Mouse (Mus musculus) c-Kit-positive CD71-positive TER-119-negative erythroid progenitor cells, embryonic 14.5 days (primary cell): ENCODE results near the gene P2rx7.

ENCODE experiments used
- DNase-seq: peaks from one replicate; pipeline ENCODE4 v3.0.0-alpha.2; 2013; ENCODE audit warnings: low read depth

The P2rx7 gene

DNA sequence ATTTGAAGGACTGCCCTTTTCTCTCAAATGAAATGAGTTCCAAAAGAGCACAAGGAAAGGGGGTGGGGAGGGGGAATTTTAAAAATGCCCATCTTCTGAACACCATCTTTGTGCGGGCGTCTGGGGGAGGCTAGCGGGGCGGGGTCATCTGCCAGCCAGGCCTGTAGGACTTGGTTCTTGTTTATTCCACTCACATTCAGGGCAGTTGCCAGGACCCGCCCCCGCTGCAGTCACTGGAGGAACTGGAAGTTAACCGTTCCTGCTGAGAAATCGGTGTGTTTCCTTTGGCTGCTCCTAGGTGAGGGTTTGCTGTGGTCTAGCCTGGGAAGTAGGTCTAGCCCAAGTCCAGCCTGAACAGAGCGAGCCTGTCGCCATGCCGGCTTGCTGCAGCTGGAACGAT is at the start of gene P2rx7:
P2rx7 (plus strand) TSS at position 211 of the 400 bp plus-strand sequence.
- no peak for DNase-seq

DNA sequence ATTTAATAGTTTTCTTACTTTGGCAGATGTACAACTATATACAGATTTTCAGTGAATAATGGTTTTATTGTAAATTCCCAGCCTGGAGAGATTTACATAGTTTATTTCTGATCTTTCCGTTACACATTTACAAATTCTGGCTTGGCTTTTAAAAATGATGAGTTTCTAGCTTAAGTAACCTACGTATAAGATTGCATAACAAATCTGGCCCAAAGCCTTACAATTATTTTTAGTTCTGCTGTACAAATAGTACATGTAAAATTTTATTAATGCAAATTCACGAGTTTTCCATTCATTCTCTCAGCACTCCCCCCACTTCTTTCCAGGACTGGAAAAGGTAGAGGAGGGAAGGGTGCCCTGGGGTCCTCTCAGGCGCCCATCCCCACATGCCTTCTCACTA is 48.2 kb upstream of the P2rx7 start:
- DNase-seq, result no peak

DNA sequence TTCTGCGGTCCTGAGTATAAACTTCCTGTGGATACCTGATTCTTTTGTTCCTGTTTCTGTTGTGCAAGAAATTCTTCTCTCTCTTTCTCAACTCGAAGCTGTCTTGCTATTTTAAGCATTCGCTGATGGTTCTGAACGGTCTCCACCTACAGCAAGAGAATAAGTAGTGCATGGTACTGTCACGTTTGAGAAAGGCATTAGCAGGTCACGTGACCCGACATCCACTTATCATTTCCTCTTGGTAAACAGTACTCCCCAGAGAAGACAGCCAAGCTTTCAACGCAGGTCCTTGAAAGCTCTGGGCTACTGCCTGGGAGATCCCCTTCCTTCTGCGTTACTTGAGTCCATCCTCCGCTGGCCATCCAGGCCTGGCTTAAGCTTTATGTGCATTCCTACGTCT is 41.5 kb upstream of the P2rx7 start:
- DNase-seq, result no peak

DNA sequence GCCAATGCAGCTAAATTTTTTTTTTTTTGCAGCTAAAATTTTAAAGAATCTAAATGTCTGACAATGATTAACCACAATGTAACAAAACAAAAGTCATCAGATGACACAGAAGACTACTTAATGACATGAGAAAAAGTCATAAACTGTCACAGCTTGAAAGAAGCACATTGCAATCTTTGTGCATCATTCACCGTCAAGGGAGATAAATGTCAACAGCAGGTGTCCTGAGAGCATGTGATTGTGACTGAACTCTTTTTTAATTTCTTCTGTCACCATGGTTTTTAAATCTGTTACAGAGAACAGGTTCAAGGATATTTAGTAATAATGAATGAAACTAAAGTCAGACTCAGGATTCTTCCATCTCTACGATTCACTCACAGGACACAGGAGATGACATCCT is 38.8 kb upstream of the P2rx7 start:
- no peak for DNase-seq

DNA sequence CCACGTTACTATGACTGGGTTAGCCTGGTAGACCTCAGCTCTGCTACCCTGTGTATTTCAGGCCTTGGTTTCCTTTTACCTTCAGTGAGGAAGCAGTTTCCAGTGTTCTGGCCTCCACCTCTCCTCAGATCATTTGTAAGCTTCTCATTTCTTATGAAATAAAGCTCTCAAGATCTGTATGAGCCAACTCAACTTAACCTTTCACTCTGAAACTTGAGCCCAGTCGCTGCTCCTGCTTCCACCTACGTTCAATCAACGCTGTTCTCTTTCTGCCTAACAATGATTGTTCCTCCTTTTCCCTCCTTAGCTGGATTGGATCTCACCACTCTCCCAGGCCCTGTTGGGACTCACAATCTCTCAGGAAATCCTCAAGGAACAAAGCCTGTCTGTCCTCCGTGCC is 32.1 kb upstream of the P2rx7 start:
- no peak for DNase-seq

DNA sequence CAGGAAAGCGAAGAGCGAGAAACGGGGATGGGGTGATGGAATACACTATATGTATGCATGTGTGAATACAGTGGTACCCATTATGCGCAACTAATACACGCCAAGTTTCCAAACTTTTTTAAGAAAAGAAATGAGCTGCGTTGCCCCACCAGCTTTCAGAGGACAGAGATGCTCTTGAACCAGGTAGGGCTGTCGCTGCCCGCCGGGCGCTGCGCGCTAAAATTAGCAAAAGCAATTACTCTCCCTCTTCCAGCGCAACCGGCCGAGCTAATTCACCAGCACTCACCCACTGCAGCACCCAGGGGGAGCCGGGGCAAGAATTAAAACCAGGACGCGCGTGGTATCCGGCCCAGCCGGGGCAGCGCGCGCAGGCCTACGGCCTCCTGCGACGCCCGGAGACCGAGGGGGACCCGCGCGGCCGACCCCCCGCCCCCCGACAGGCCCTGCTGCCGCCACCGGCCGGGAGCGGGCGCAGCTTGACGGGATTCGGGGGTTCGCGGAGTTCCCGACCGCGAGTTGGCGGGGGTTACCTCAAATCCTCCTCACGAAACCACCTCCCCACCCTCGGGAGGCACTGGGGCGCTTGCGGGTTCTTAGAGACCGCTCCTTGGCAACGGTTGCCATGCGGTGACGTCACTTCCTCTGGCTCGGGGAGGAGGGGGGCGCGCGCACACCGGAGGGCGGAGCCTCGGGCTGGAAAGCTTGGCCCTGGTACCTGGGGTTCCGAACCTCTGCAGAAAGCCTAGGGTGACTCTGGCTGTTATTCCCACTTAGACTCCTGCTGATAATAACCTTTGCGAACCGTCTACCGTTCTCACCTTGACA is 29.6 kb upstream of the P2rx7 start, which contains the start of gene Ift81:
Ift81 (minus strand) TSS at position 611 of the 825 bp plus-strand sequence.
- DNase-seq, result peak; percentile 91

DNA sequence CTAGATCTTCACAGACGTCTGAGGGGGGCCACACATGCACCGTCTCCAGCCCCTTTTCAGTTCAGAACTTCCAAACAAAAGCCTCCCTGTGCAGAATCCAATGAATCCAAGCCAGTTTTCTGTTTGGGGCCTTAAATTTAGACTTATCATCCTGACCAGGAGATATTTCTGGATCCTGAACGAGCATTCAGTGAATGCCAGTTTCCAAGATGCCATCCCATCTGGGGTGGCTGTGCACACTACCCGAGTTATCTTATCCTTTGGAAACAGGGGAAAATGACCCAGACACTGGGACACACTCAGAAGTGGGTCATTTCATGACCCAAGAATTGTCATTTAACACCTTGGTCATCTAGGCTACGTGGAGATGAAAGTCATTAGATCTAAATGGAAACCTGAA is 26.0 kb upstream of the P2rx7 start:
- no peak for DNase-seq

DNA sequence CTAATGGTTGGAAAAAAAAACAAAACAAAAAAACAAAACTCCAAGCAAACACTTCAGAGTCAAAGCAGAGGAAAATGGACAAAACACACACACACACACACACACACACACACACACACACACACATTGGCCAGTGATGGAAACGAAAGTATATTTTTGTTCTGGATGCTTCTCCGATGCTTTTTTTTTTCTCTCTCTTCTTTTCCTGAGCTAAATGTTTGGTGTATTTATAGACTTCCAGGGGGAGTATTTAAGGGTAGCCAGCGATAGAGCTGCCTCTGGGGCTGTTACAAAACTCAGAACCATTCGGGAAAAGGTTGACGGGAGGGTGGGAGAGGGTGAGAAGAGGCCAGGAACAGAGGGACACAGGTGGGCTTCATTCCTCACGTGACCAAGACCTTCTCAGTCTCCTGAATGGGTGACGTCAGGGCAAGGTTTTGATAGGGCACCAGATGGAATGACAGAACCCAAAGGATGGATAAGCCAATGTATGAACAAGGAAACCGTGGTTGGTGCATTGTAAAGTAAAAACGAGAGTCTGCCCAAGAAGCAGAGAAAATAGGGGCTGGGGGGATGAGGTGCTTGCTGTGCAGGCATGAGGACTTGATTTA is 23.9 kb upstream of the P2rx7 start:
- DNase-seq, result no peak

DNA sequence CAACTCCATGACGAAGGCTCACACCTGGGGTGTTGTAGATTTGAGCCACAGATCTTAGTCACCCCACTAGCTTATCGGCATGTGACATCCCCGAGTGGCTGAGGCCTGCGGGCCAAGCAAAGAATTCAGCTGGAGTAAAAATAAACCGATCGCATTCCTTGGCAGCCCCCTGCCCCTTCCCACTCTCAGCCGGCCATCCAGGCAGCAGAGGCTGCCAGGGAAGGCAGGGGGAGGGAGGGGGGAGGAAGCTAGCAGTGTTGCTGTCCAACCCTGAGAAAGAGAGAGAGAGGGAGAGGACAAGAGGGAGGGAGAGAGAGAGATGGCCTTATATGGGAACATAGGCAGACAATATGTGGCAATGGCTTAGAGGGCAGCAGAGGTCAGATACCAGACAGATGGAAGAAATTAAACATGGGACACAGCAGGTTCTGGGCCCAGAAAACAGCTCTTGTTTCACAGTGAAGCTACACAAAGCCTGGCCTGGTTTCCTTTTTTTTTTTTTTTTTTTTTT is 22.3 kb upstream of the P2rx7 start:
- DNase-seq, result no peak

DNA sequence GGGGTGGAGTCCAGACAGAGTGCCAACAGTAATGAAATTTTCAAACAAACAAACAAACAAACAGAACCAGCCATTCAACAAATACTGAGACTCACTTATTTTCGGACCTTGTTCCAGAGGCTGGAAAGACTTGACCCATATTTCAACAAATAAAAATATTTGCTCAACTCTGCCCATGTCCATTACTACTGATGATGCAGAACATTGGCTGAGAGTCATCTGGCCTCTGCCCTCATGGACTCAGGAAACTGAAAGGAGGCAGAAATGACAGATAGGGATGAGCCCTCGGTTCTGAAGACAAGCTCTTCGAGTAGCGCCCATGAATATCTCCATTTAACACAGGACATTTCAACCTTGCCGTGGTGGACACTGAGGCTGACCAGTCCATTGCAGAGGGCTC is 21.2 kb upstream of the P2rx7 start:
- DNase-seq, result no peak

DNA sequence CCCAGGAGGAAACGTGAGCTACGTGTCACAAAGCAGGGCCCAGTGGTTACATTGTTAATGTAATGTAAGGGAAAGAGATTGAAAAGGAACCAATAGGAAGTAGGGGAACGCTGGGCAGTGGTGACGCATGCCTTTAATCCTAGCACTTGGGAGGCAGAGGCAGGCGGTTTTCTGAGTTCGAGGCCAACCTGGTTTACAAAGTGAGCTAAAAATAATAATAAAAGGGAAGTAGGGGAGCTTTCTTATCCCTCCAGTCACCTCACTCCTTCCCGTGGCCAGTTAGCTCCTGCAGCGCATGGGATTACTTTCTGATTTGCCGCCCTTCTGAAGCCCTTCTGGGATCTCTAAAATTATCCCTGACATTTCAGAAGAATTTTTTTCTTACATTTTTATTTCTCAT is 19.9 kb upstream of the P2rx7 start:
- DNase-seq, result no peak

DNA sequence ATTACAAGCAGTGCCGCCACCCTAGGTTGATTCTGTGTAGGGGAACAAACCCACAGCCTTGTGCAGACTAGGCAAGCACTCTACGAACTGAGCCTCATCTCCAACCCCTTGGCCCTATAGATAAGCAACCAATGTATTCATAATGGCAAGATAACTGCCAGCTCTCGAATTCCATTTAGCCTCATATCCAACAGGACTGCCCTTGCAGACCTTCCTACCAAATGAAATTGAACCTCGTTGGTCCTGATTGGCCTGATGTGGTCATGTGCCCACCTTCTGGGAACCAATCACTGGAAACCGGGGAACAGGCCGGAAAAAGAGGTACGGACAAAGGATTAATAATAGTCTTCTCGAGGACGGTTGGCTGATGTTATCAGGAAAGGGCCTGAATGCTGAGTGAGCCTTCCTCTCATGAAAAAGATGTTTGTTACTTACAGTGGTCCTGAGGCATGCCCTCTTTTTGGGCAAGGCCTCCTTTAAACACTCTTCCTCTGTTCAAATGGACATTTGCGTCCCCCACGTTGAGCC is 18.7 kb upstream of the P2rx7 start:
- no peak for DNase-seq

DNA sequence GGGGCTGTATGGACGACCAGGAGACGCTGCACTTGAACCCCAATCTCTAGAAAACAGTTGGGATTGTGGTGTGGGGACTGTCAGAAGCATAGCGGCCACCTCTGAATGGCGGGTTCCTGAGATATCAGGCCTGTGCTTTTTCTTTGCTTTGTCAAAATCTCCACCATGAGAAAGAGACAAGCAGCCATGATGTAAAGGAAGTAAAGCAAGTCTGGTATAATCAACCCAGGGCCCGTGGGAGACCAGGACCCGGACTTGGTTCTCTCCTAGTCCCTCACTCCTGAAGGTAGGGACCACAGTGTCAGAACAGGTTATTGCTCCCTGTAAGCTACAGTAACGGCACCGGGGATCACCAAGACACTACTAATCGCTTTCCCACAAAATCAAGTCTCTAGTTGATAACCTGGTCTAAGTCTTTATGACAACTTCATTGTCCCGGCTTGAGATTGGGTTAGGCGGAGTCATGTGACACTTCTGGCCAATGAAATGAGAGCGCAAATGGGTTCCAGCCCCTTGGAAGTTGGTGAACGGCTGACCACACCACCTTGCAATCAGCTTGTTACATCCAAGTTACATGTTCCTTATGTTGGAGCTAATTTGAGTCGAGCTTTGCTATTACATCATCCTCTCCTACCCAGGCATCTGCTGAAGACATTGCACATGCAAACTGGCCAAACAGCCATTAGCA is 18.0 kb upstream of the P2rx7 start:
- DNase-seq, result no peak

DNA sequence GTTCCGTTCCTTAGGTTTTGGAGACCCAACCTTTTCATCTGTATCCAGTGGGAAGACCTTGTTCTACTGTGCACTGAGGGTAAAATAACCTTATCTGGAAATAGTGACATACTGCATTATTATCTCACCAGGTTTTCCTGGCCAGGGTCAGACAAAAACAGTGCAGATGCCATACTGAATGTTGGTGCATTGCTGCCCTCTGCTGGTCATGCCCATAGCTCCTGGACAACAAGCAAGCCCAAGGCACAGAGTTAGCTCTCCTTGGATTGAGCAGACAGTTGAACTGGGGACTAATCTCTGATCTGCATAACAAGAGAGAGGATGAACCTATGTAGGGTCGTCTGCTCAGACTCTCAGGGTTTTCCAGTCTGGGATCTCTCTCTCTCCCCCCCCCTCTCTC is 16.5 kb upstream of the P2rx7 start:
- DNase-seq, result peak; percentile 79

DNA sequence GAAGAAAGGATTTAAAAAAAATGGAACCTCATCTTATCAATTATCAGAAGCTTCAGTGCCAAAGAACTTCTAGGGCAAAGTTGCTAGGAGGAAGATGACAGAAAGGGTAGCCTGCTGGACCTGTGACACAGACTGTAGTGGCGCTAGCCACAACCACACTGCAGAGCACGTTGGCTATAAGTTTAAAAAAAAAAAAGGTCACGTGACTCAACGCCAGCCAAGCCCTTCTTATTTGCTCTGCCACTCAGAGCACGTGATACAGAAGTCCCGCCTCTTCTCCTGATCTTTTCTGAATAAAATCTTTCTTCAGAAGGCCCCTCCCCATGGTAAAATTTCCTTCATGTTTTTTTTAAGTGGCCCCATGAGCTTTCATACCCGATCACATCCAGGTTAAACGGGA is 8.5 kb upstream of the P2rx7 start:
- DNase-seq, result no peak

DNA sequence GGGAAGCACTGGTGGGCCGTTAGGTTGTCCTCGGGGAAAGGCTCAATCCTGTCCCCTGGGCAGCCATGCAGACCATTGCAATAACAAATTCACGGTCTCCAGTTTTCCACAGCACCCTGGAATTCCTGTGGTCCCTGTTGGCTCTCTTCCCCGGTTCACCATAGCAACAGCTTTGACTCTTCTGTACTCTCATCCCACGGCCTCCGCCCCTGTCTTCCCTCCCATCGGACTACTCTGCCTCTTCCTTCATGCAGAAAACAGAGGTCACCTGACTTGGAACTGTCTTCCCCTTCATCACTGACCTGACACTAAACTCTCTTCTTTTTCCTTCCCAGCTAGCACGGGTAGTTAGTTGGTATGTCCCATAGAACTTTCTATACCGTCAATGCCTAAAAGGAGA is 7.4 kb upstream of the P2rx7 start:
- DNase-seq, result no peak

DNA sequence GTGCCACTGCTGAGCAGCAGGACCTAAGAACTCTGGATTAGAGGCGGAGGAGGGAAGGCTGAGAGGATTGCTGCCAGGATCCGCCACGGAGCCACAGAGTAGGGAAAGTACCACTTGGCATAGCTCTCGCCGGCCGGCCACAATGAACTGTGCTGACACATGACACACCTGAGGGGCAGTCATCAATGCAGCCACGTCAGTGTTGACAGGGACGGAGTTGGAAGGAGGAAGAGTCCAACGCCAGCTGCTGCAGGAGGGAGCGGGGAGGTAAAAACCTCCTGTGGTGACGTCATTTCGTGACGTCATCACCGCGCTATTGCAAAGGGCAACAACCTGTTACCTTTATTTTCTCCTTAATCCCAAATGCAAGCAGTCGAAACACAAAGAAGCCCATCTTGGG is 6.8 kb upstream of the P2rx7 start:
- no peak for DNase-seq

DNA sequence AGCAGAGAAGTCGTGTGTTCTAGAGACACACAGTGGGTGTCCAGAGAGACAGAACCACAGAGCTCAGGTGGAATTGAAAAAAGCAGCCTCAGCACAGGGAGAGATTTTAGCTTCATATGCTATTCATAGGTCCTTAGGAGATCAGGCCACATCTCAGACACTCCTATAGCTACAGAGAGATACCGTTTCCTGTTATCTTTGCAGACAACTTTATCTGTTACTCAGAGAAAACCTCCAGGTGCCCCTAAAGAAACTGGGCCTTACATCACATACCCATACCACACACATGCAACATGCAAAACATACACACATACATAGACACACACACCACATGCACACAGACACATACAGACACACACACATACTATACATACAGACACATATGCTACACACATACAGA is 5.4 kb upstream of the P2rx7 start:
- no peak for DNase-seq

DNA sequence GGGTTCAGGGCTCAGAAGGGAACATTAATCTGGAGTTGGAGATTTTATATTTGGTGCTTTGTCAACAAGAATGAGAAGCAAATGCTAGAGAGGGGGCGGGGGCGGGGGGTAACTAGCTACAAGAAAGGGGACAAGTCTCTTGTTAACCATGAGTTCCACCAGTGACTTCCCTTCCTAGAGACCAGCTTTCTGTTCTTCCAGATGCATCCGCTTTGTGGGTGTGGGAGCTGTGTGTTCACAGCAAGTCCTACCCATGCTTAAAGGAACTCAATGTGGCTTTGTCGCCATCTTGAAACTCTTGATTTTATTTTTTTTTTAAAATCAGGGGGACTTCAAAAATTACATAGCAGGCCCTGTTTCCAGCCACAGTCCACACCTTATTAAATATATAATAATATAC is 4.2 kb upstream of the P2rx7 start:
- no peak for DNase-seq

DNA sequence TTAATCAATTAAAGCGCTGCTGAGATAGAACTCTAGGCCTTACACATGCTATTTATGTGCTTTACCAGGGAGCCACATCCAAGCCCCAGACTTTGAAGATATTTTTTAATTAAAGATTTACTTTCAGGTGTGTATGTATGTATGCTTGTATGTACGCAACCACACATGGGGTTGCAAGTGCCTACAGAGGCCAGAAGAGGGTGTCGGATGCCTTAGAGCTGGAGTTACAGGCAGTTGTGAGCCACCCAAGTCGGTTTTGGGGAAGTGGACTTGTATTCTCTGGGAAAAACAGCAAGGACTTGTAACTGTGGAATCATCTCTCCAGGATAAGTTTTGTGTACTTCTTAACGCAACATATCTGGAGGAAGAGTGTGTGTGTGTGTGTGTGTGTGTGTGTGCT is 3.7 kb upstream of the P2rx7 start:
- DNase-seq, result no peak

DNA sequence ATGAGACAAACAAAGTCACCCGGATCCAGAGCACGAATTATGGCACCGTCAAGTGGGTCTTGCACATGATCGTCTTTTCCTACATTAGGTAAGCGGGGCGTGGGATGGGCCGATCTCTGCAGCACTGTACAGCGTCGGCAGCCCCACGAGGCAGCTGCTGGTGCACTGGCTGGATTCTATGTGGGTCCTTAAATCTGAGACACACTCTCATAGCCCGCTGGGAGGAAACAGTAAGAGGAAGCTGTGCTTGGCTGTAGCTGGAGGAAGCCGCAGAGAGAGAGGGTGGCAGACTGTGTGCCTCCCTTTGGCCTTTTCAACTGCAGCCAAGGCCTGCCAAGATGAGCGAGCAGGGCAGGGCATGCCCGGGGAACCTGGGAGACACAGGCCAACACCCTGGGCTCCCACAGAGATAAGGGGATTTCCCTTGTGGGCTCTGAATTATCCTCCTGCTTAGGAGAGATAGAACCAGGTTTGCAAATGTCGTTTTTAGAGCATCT is 448 bp downstream of the P2rx7 start:
- DNase-seq, result no peak

DNA sequence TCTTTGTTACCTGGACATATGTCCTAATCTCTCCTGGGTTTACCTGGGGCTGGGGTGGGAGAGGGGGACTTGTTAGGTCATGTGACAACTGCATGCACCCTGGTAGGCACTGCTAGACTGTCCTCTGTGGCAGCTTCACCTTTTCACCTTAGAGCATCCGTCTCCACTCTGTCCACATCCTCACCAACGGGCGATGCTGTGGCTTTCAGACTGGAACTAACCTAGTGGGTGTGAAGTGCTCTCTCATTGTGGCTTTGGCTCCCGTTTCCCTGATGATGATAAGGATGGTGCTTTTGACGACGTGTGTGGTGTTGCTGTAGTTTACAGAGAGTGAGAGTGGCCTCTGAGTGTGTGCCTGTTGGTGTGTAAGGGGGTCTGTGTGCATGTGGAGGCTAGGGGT is 1.6 kb downstream of the P2rx7 start:
- no peak for DNase-seq

DNA sequence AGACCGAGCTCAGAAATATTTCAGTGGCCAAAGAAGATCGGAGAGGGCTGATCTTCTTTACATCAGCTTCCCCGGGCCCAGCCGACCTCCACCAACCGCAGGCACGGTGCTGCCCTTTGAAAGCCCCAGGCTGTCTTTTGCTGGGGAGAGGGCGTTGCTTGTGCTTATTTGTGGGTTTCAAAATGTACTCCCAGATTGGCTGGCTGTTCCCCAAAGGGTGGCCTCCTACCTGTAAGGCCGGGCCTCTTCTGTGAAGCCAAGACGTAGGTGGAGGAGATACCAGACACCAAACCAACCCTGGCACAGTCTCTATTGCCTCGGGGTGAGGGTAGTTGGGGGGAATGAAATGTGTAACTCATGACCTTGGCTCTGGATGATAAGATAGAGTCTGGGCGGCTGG is 2.3 kb downstream of the P2rx7 start:
- no peak for DNase-seq
